Mouse (Mus musculus) heart, adult 8-10 months (tissue): ENCODE data around the gene Hoxa7. TPM values are rescaled to one million over a fixed set of nuclear protein-coding genes. Genes with fewer than 3 reads are reported as not detected.

Experiments
- microRNA-seq: library from miRNA; unstranded; fragments of <30 nt; microRNA quantifications from one replicate; pipeline ENCODE4 v1.2.0, GENCODE M21; 2022
- total RNA-seq, 4 experiments: library from RNA; stranded (reverse); gene quantifications; 2 replicates each; pipeline ENCODE4 v1.2.4; 2022

Hoxa7 gene
- total RNA-seq, 4 experiments from 2014 or later: 0.19 to 0.55 (median 0.31) TPM; not detected in 1

Small RNA genes within 50 kb of the gene (microRNA-seq; reads per million reads assigned to microRNA genes)
- gene Mir196b: 34.7 reads per million, percentile 44 among the genes with 10 or more reads in this experiment

Other genes with a start within 250 kb of the Hoxa7 start
- gene Skap2, start 209.3 kb downstream of the Hoxa7 start, total RNA-seq: 10 to 100 TPM in 3 of 4 experiments, 1 to 10 TPM in 1; 8.8 to 12.2 (median 11.0) TPM
- gene Hoxa1, start 63.5 kb downstream of the Hoxa7 start, total RNA-seq: under 1 TPM in 2 of 4 experiments, not detected in 2; 0.16 to 0.19 TPM
- under 1 TPM in 3 of 4 experiments, not detected in 1; 0.20 to 0.34 (median 0.22) TPM for gene Hoxa2, start 57.0 kb downstream of the Hoxa7 start, total RNA-seq
- under 1 TPM in 1 of 4 experiments, not detected in 3; 0.06 TPM for gene 5730596B20Rik, start 44.4 kb downstream of the Hoxa7 start, total RNA-seq
- under 1 TPM; 0.31 to 0.49 (median 0.38) TPM for gene Hoxa4, start 30.1 kb downstream of the Hoxa7 start, total RNA-seq
- under 1 TPM; 0.41 to 0.69 (median 0.57) TPM for gene Hoxa5, start 17.3 kb downstream of the Hoxa7 start, total RNA-seq
- gene Hoxa6, start 13.1 kb downstream of the Hoxa7 start, total RNA-seq: not detected
- under 1 TPM; 0.16 to 0.89 (median 0.31) TPM for gene Hoxa3, start 8.5 kb downstream of the Hoxa7 start, total RNA-seq
- under 1 TPM in 1 of 4 experiments, not detected in 3; 0.54 TPM for gene Gm28308, start 8.5 kb downstream of the Hoxa7 start, total RNA-seq
- gene Hoxa9, start 9.2 kb upstream of the Hoxa7 start, total RNA-seq: not detected
- not detected for gene Hoxa10, start 19.0 kb upstream of the Hoxa7 start, total RNA-seq
- not detected for gene Hoxa11, start 24.0 kb upstream of the Hoxa7 start, total RNA-seq
- gene Hoxa13, start 39.0 kb upstream of the Hoxa7 start, total RNA-seq: not detected
- not detected for gene Evx1, start 91.6 kb upstream of the Hoxa7 start, total RNA-seq